Mouse (Mus musculus) c-Kit-negative CD71-positive TER-119-positive erythroid progenitor cells, embryonic 14.5 days (primary cell): Measurements from ENCODE around the gene Spesp1.

Experiments
- DNase-seq: peaks from one replicate; pipeline ENCODE4 v3.0.0-alpha.2; 2013; ENCODE audit warnings: low read depth, low spot score

The Spesp1 gene

GRCm38 (mm10) chr9:62246380-62246942 lies 35.5 kb downstream of the Spesp1 start:
- no peak for DNase-seq

DNA sequence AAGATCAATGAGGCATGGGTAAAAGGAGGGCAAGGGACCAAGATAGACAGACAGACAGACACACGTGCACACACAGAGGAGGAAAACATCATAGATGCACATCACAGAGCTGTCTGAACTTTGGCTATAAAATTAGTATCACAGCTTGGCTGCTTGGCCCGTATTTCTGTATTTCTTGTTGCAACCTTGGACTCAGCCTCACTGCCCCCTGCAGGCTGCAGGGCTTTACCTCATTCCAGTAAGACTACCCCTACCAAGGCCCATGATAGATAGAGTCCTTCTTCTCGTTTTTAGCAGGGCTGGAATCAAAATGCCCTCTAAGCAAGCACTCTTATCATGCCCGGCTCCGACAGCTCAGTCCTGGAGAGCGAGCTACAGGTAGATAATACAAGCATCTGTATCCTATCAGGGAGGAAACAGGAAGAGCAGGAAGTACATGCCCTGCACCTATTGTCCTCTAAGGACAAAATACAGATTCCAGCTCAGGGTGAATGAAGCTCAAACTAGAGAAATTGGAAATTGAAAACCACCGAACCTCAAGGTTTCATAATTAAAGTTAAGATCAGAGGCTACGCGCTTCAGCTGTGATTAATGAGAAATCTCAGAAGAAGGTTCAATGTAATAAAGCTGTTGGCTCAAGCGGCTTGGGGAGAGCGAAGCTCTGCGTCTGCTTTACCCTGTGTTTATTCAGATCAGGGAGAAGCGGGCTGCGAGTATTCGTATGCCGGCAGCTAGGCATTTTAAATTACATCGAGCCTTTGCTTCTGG lies 36.2 kb downstream of the Spesp1 start:
- DNase-seq = no peak

- DNase-seq = no peak
These were observed 37.4 kb downstream of the Spesp1 start for GRCm38 (mm10) chr9:62244612-62245010.

DNA sequence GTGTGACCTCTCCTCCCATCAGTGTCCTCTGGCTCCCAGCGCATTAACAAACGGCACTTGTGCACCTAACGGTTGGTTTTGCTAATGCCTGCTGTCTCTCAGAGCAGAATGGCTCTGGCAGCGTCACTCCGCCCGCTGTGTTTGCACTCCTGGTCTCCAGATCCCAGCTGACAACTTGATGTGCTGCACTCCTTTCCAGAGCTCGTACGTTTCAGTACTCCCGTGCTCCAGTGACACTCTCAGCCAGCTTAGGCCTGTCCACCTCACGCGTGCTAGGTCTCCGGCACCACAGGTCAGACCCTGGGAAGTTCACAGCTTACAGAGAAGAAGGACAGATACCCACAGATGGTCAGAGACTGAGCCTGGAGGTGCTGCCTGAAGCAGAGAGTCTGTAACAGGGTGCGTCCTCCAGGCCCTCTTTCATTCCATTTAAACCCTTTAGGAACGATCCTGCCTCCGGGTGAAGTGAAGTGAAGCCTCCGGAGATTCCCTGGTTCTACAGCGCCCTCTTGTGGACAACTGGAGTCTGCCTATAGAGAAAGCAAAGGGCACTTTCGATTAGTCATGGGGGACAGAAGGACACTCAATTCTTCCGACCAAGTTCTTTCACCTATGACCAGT lies 37.9 kb downstream of the Spesp1 start:
- peak; percentile 40 for DNase-seq

DNA sequence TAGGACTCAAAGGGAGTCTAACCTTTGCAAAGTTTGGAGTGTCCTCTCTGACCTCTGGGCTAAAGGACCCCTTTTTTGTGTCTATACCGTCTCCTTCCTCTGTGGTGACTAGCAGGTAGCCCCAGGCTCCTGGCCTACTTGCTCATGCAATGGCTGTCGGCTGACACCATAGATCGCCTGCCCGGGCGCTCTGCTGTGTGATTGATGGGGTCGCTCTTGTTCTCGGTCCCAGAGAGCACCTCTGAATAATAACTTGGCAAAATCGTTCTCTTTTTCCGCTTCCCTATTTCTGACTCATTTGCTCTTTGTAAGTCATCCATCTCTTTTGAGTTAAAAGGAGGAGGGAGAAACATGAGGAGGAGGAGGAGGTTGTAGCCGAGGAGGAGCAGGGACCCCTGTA lies 42.0 kb downstream of the Spesp1 start:
- no peak for DNase-seq

- no peak for DNase-seq
These were observed 44.5 kb downstream of the Spesp1 start for GRCm38 (mm10) chr9:62237381-62237980.

DNA sequence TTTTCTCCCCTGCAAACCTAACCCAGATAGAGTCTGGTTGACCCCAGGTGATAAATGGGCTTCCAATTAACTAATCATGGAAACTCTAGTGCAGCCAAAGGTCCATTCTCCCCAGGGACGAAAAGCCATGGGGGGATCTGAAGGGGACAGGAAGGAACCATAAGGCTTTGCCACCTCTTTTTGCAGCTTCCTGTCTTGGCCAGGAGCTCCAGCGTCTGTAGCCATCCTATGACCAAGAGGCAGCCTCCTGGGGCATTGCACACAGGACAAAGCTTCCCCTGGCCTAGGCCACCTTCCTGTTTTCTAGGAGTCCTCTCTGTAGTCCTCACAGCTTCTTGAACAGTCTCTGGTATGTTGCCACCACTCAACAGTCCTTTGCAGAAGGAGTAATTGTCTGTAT lies 46.5 kb downstream of the Spesp1 start:
- no peak for DNase-seq

DNA sequence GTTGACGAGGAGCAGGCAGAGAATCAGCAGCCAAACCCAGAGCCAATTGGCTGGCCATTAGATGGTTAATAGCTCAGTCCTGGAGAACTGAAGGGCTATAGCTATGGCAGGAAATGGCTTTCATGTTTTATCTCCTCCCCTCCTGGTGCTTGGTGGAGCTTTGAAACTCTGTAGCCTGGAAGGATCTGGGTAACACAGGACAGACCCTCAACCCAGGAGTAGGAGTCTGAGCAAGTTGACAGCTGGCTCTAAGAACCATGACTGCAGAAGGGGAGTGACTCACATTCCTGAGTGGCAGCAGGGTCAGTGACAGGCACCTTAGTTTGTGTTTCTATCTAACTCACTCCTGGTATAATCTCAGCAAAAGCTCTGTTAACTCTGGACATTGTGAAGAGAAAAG lies 49.4 kb downstream of the Spesp1 start:
- DNase-seq = no peak

DNA sequence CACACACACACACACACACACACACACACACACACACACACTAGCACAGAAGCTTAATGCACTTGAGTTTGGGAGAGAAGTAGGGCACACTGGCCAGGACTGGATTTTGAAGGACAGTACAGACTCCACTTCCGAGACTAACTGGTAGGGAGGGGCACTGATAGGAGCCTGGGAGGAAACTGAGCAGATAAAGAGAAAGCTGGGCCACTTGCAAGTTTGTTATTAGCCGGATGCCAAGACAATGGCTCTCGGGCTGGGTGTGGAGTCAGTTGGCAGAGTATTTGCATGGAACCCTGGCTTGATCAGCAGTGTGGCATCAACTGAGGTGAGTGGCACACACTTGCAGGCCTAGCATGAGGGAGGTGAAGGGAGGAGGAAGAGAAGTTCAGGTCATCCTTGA lies 51.0 kb downstream of the Spesp1 start:
- DNase-seq = no peak

DNA sequence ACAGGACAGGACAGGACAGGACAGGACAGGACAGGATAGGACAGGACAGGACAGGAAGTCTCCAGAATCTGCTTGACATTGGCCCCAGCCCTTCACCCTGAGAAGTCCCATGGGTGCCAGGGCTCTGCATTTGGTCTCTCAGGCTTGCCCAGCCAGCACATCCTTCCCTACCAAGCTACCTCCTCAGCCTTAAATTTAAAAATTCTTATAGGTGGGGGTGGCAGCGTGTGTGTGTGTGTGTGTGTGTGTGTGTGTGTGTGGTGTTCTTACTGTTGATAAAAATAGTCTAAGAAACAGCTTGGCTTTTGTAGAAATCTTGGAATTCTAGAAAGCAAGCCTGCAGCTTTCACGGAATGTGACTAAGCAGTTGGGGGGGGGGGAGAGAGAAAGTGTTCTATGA lies 52.0 kb downstream of the Spesp1 start:
- no peak for DNase-seq

GRCm38 (mm10) chr9:62222481-62222880 lies 59.5 kb downstream of the Spesp1 start:
- DNase-seq = no peak

DNA sequence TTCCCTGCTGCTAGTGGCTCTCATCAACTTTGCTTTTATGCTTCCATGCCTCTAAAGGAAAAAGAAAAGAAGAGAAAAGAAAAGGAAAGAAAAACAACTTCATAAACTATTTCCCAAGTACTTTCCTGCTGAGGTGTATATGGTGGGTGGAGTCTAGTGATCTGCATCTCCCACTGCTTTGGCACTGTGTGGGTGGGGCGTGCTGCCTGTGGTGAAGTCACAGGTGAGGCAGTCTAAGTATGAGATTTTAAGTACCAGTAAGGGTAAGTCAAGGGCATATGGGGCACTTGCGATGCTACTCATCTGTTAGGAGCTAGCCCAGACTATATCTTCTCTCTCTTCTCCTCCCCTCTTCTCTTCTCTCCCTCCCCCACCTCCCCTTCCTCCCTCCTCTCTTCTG lies 60.0 kb downstream of the Spesp1 start:
- DNase-seq = no peak
